Mouse (Mus musculus) ES-E14 (cell line): Measurements from ENCODE around the gene Tnfsf12. TPM values are rescaled to one million over a fixed set of nuclear protein-coding genes. Genes with fewer than 3 reads are reported as not detected.

ENCODE experiments used
- DNase-seq: peaks from one replicate; pipeline ENCODE4 v3.0.0-alpha.2; 2013; ENCODE audit warnings: low read depth, low spot score
- H3K27ac ChIP-seq: 2 replicates; pipeline ENCODE4 v1.5.1; 2012; ENCODE audit warnings: low read depth, mild to moderate bottlenecking, low read length, moderate library complexity, mixed read lengths; ENCODE audit not compliant: poor library complexity, insufficient read depth, severe bottlenecking
- H3K36me3 ChIP-seq: 2 replicates; pipeline ENCODE4 v1.6.1; 2012; ENCODE audit warnings: mild to moderate bottlenecking, low read length, moderate library complexity, mixed read lengths; ENCODE audit not compliant: control insufficient read depth, poor library complexity, insufficient read depth, severe bottlenecking
- H3K4me1 ChIP-seq, 2 experiments: fragments of 150-350 bp in 1 of 2; sonication (generic) in 1 of 2; 2 replicates each; pipeline ENCODE4 v1.6.1; 2012; ENCODE audit warnings: low read length in 2 of 2, mild to moderate bottlenecking in 1 of 2, mixed read lengths in 1 of 2; ENCODE audit not compliant: control insufficient read depth in 2 of 2, insufficient read depth in 2 of 2, poor library complexity in 1 of 2
- H3K4me3 ChIP-seq, 2 experiments: fragments of 150-350 bp in 1 of 2; sonication (generic) in 1 of 2; 2 replicates each; pipeline ENCODE4 v1.5.1; 2012; ENCODE audit warnings: low read length in 2 of 2, low read depth in 1 of 2, mild to moderate bottlenecking in 1 of 2, mixed read lengths in 1 of 2; ENCODE audit not compliant: insufficient read depth in 1 of 2, poor library complexity in 1 of 2, severe bottlenecking in 1 of 2
- H3K9ac ChIP-seq: 2 replicates; pipeline ENCODE4 v1.6.1; 2012; ENCODE audit warnings: low read depth, mild to moderate bottlenecking, low read length, mixed read lengths; ENCODE audit not compliant: poor library complexity, insufficient read depth, severe bottlenecking
- H3K9me3 ChIP-seq: fragments of 150-350 bp; sonication (generic); 2 replicates; pipeline ENCODE4 v1.6.1; 2012; ENCODE audit warnings: low read depth, mild to moderate bottlenecking, low read length; ENCODE audit not compliant: control insufficient read depth, insufficient read depth
- CHD2 ChIP-seq: IDR thresholded peaks from 2 replicates; pipeline ENCODE4 v1.6.1; 2014; ENCODE audit warnings: mild to moderate bottlenecking, low read depth, low read length, inconsistent platforms
- HCFC1 ChIP-seq: IDR thresholded peaks from 2 replicates; pipeline ENCODE4 v1.6.1; 2012; ENCODE audit warnings: low read length, inconsistent platforms, borderline replicate concordance; ENCODE audit not compliant: insufficient read depth
- MAFK ChIP-seq: IDR thresholded peaks from 2 replicates; pipeline ENCODE4 v1.6.1; 2014; ENCODE audit warnings: mild to moderate bottlenecking, low read depth, low read length, inconsistent platforms; ENCODE audit not compliant: insufficient read depth
- ZC3H11A ChIP-seq: IDR thresholded peaks from 2 replicates; pipeline ENCODE4 v1.6.1; 2012; ENCODE audit warnings: low read depth, mild to moderate bottlenecking, inconsistent platforms, low read length, borderline replicate concordance
- ZNF384 ChIP-seq: IDR thresholded peaks from 2 replicates; pipeline ENCODE4 v1.6.1; 2012; ENCODE audit warnings: low read depth, low read length, inconsistent platforms
- in situ Hi-C, 2 experiments: fragments of 600-800 bp; cut with MboI; formaldehyde crosslinking; loops; one replicate each; pipeline ENCODE4 v1.15.1; 2025; ENCODE audit warnings: low sequenced_read_pairs in 2 of 2, inconsistent platforms in 1 of 2; ENCODE audit not compliant: unreplicated experiment in 2 of 2
- total RNA-seq: library from RNA; depleted of rRNA; stranded (reverse); fragments of 300-350 nt; gene quantifications from 2 replicates; pipeline ENCODE4 v1.2.3, GENCODE M21; 2012

Tnfsf12 gene
- total RNA-seq, 1 experiment: 8.7 TPM

GRCm38 (mm10) chr11:69707873-69708381 is 12.3 kb upstream of the Tnfsf12 start:
- Histone ChIP-seq H3K4me1 (peaks cover 18 to 26% of the 10 kb centered on the region in 2 experiments), H3K9me3 (no peaks in the 10 kb centered on the region)

GRCm38 (mm10) chr11:69707480-69707847 is 11.8 kb upstream of the Tnfsf12 start:
- Histone ChIP-seq H3K36me3 (no peaks in the 10 kb centered on the region), H3K27ac (peak overlapping the region; percentile 98), H3K4me1 (peaks cover 18 to 26% of the 10 kb centered on the region in 2 experiments), H3K9ac (peak overlapping the region; percentile 48; the same call in 1 of the 2 replicates), H3K9me3 (no peaks in the 10 kb centered on the region), H3K4me3 (no peak overlapping the region)
- no peak for DNase-seq
- in situ Hi-C loops: no loop called here
- TF ChIP-seq ZNF384 (no peak), MAFK (no peak), ZC3H11A (no peak), CHD2 (no peak), HCFC1 (no peak)

More at GRCm38 (mm10) chr11:69707873-69708381, 12.3 kb upstream of the Tnfsf12 start:
- TF ChIP-seq HCFC1 (no peak), ZNF384 (no peak), ZC3H11A (no peak), CHD2 (no peak)
- H3K36me3 ChIP-seq: no peaks in the 10 kb centered on the region
- in situ Hi-C loops: no loop called here
- DNase-seq: no peak
- peak overlapping the region; percentile 98 for H3K27ac ChIP-seq
- H3K4me3 ChIP-seq: no peak overlapping the region
- H3K9ac ChIP-seq: peak overlapping the region; percentile 49; the same call in 1 of the 2 replicates

GRCm38 (mm10) chr11:69706775-69707479 is 11.3 kb upstream of the Tnfsf12 start:
- Histone ChIP-seq H3K4me3 (peak overlapping the region in 1 of 2 experiments; percentile 22; a peak in 2 of 4 replicates), H3K36me3 (no peaks in the 10 kb centered on the region), H3K4me1 (peaks cover 20 to 29% of the 10 kb centered on the region in 2 experiments), H3K9me3 (no peaks in the 10 kb centered on the region), H3K27ac (peak overlapping the region; percentile 98), H3K9ac (peak overlapping the region; percentile 48)
- in situ Hi-C loops: no loop called here
- no peak for DNase-seq
- TF ChIP-seq CHD2: no peak
- TF ChIP-seq HCFC1: no peak
- no peak for TF ChIP-seq ZC3H11A
- no peak for TF ChIP-seq MAFK
- no peak for TF ChIP-seq ZNF384

- in situ Hi-C loops: no loop called here
- H3K36me3 ChIP-seq: no peaks in the 10 kb centered on the region
- DNase-seq: no peak
- H3K4me1 ChIP-seq: peaks cover 26 to 37% of the 10 kb centered on the region in 2 experiments
- peak overlapping the region; percentile 4 to 23; a peak in 1 of 4 replicates for H3K4me3 ChIP-seq
- H3K9ac ChIP-seq: peak overlapping the region; percentile 52; the same call in 1 of the 2 replicates
- no peak for TF ChIP-seq ZC3H11A
- no peak for TF ChIP-seq ZNF384
- TF ChIP-seq CHD2: no peak
- TF ChIP-seq MAFK: no peak
- TF ChIP-seq HCFC1: no peak
- peak overlapping the region; percentile 89 for H3K27ac ChIP-seq
- no peaks in the 10 kb centered on the region for H3K9me3 ChIP-seq
Measured at GRCm38 (mm10) chr11:69704613-69705010, 9.0 kb upstream of the Tnfsf12 start.
